Mouse (Mus musculus) B cell, adult 62 days (primary cell): ENCODE results near the gene Olfr710. TPM values are rescaled to one million over a fixed set of nuclear protein-coding genes. Genes with fewer than 3 reads are reported as not detected.

Experiments
- total RNA-seq: library from RNA; stranded (reverse); gene quantifications from 4 replicates; pipeline ENCODE4 v1.2.4, GENCODE M21; 2023

Gene Olfr710
- not detected in 4 replicates for total RNA-seq

DNA sequence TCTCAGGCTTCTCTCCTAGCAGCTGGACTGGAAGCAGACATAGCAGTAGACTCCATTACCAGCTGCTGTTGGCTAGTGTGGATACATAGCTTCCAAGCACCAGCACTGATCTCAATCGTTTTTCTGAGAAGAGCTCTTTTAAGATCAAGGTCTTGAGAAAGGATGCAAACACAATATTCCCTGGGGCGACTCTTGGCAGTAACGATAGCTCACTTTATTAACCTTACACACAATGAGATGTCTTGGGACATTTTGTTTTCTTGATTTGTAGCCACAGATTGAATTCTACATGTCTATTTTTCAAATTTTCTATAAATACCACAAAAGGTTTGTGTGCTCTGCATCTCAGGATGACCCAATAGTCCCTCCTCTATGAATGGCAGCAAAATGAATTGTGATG, at the start of gene Olfr710:
TSS of gene Olfr710 (minus strand) at position 101 of the 400 bp plus-strand sequence.

GRCm38 (mm10) chr7:106975353-106975752, 27.2 kb upstream of the Olfr710 start, which contains the start of gene Olfr711:
Gene Olfr711, minus strand, starts transcription at chr7:106975453.

GRCm38 (mm10) chr7:106963837-106964236, 15.7 kb upstream of the Olfr710 start, which contains the start of gene Olfr6:
Gene Olfr6, minus strand, starts transcription at chr7:106963937.

DNA sequence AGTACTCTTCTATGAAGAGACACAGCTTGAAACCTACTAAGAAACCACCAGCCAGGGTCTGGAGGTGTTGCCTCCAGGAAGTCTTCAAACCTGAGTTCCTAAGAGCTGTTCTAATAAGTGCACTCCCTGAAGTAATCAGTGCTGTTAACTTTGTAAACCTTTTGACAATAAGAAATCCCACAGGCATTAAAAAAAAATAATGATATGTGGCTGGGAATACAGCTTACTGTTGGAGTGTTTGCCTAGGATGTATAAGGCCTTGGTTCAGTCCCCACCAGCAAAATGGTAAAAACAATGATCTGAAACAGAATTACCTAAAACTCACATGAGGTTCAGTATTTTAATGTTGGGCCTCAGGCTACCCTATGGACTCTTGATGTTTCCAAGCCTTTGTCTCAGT, 16.0 kb downstream of the Olfr710 start, which contains the start of gene Olfr709-ps1:
TSS of gene Olfr709-ps1 (minus strand) at position 101 of the 400 bp plus-strand sequence.

GRCm38 (mm10) chr7:106907676-106908075, 40.4 kb downstream of the Olfr710 start, which contains the start of gene Olfr1532-ps1:
Gene Olfr1532-ps1, plus strand, starts transcription at chr7:106908001.

GRCm38 (mm10) chr7:106901141-106901540, 47.0 kb downstream of the Olfr710 start, which contains the start of gene Olfr707:
Gene Olfr707, minus strand, starts transcription at chr7:106901241.

Other genes starting within 250 kb of the Olfr710 start
- not detected in 4 replicates for gene Olfr695, start 231.9 kb downstream of the Olfr710 start, total RNA-seq
- gene Olfr697, start 205.9 kb downstream of the Olfr710 start, total RNA-seq: not detected in 4 replicates
- gene Olfr698, start 192.9 kb downstream of the Olfr710 start, total RNA-seq: not detected in 4 replicates
- gene Olfr699, start 155.1 kb downstream of the Olfr710 start, total RNA-seq: not detected in 4 replicates
- gene Olfr700, start 139.5 kb downstream of the Olfr710 start, total RNA-seq: not detected in 4 replicates
- not detected in 4 replicates for gene Olfr701, start 134.2 kb downstream of the Olfr710 start, total RNA-seq
- gene Olfr702, start 114.4 kb downstream of the Olfr710 start, total RNA-seq: not detected in 4 replicates
- not detected in 4 replicates for gene Olfr703, start 105.0 kb downstream of the Olfr710 start, total RNA-seq
- gene Olfr704, start 85.1 kb downstream of the Olfr710 start, total RNA-seq: not detected in 4 replicates
- gene Olfr705, start 71.4 kb downstream of the Olfr710 start, total RNA-seq: not detected in 4 replicates
- gene Olfr706, start 60.1 kb downstream of the Olfr710 start, total RNA-seq: not detected in 4 replicates
- not detected in 4 replicates for gene Olfr707, start 47.1 kb downstream of the Olfr710 start, total RNA-seq
- gene Olfr1532-ps1, start 40.3 kb downstream of the Olfr710 start, total RNA-seq: not detected in 4 replicates
- not detected in 4 replicates for gene Olfr709-ps1, start 16.1 kb downstream of the Olfr710 start, total RNA-seq
- gene Olfr6, start 15.6 kb upstream of the Olfr710 start, total RNA-seq: not detected in 4 replicates
- gene Olfr711, start 27.1 kb upstream of the Olfr710 start, total RNA-seq: not detected in 4 replicates
- gene Olfr2, start 57.8 kb upstream of the Olfr710 start, total RNA-seq: 0.09 TPM in 1 of 4 replicates, not detected in the others
- not detected in 4 replicates for gene Olfr713, start 82.9 kb upstream of the Olfr710 start, total RNA-seq
- not detected in 4 replicates for gene Olfr714, start 122.7 kb upstream of the Olfr710 start, total RNA-seq
- not detected in 4 replicates for gene Olfr17, start 144.9 kb upstream of the Olfr710 start, total RNA-seq
- gene Olfr715b, start 162.1 kb upstream of the Olfr710 start, total RNA-seq: not detected in 4 replicates
- not detected in 4 replicates for gene Olfr715, start 182.8 kb upstream of the Olfr710 start, total RNA-seq
- gene Olfr716, start 190.0 kb upstream of the Olfr710 start, total RNA-seq: not detected in 4 replicates
- not detected in 4 replicates for gene Nlrp14, start 218.7 kb upstream of the Olfr710 start, total RNA-seq